Mouse (Mus musculus) left cerebral cortex, postnatal 10 days (tissue): ENCODE data around the gene Ang. TPM values are rescaled to one million over a fixed set of nuclear protein-coding genes. Genes with fewer than 3 reads are reported as not detected.

ENCODE experiments used
- DNase-seq, 2 experiments: peaks; one replicate each; pipeline ENCODE4 v3.0.0; 2021 to 2022; ENCODE audit warnings: low spot score in 2 of 2, mixed read lengths in 1 of 2; ENCODE audit errors: extremely low spot score in 1 of 2
- intact Hi-C: fragments of 180-260 bp; cut with DNase I; formaldehyde crosslinking; loops from one replicate; pipeline ENCODE4 v1.15.1; 2025
- total RNA-seq, 2 experiments: library from RNA; stranded (reverse); gene quantifications; 2 replicates each; pipeline ENCODE4 v1.2.3; 2021

Gene Ang
- 1 to 10 TPM; 2.5 to 3.7 TPM for total RNA-seq

GRCm38 (mm10) chr14:51090921-51091900 is at the start of gene Ang, which contains the start of gene Rnase4:
Gene Ang, plus strand, starts transcription at chr14:51091150.
Gene Rnase4, plus strand, starts transcription at chr14:51091077.
- intact Hi-C loops, result no loop called here
- DNase-seq, result peak in 1 of 2 experiments; percentile 76

GRCm38 (mm10) chr14:51041769-51042168 is 49.2 kb upstream of the Ang start, which contains the start of gene Rnase9:
Gene Rnase9, minus strand, starts transcription at chr14:51041869.
- DNase-seq, result no peak
- intact Hi-C loops, result no loop called here

- intact Hi-C loops, result no loop called here
- DNase-seq, result no peak
Measured at GRCm38 (mm10) chr14:51047846-51048245, 43.1 kb upstream of the Ang start.

GRCm38 (mm10) chr14:51050063-51050462 is 40.9 kb upstream of the Ang start, which contains the start of gene Rnase11:
Gene Rnase11, minus strand, starts transcription at chr14:51050163.
- intact Hi-C loops, result no loop called here

GRCm38 (mm10) chr14:51051941-51052340 is 39.0 kb upstream of the Ang start:
- DNase-seq, result no peak
- intact Hi-C loops, result no loop called here

More at GRCm38 (mm10) chr14:51050063-51050462, 40.9 kb upstream of the Ang start, which contains the start of gene Rnase11:
- no peak for DNase-seq

- DNase-seq, result no peak
- intact Hi-C loops, result no loop called here
Measured at GRCm38 (mm10) chr14:51053176-51053575, 37.8 kb upstream of the Ang start.

GRCm38 (mm10) chr14:51054243-51055237 is 36.4 kb upstream of the Ang start:
- intact Hi-C loops, result no loop called here
- DNase-seq, result no peak

- intact Hi-C loops, result no loop called here
- no peak for DNase-seq
Measured at GRCm38 (mm10) chr14:51057401-51057831, 33.5 kb upstream of the Ang start, which contains the start of gene Rnase12. Gene Rnase12, minus strand, starts transcription at chr14:51057661.

- no peak for DNase-seq
- intact Hi-C loops, result loop anchor here (10.0 kb wide), 1 partner anchor 86 kb away; no protein-coding TSS in a partner anchor
Measured at GRCm38 (mm10) chr14:51060761-51061160, 30.2 kb upstream of the Ang start.

GRCm38 (mm10) chr14:51068956-51069355 is 22.0 kb upstream of the Ang start:
- DNase-seq, result no peak
- intact Hi-C loops, result loop anchor here (5.0 to 10.0 kb wide), 2 partner anchors 94 to 137 kb away; partner anchors contain the start of genes Pip4p1 and Pnp

- DNase-seq, result peak in 1 of 2 experiments; percentile 50
- intact Hi-C loops, result loop anchor here (5.0 to 10.0 kb wide), 2 partner anchors 95 to 137 kb away; partner anchors contain the start of genes Pip4p1 and Pnp
Measured at GRCm38 (mm10) chr14:51069617-51070016, 21.3 kb upstream of the Ang start.

- intact Hi-C loops, result no loop called here
- DNase-seq, result no peak
Measured at GRCm38 (mm10) chr14:51074335-51074734, 16.6 kb upstream of the Ang start, which contains the start of gene Olfr750. Gene Olfr750, minus strand, starts transcription at chr14:51074435.

GRCm38 (mm10) chr14:51079180-51079579 is 11.8 kb upstream of the Ang start:
- no peak for DNase-seq
- intact Hi-C loops, result no loop called here

- intact Hi-C loops, result no loop called here
Measured at GRCm38 (mm10) chr14:51081035-51081434, 9.9 kb upstream of the Ang start.

GRCm38 (mm10) chr14:51082599-51083581 is 8.1 kb upstream of the Ang start:
- intact Hi-C loops, result no loop called here
- DNase-seq, result peak in 1 of 2 experiments; percentile 62

More at GRCm38 (mm10) chr14:51081035-51081434, 9.9 kb upstream of the Ang start:
- DNase-seq, result no peak

- intact Hi-C loops, result no loop called here
- no peak for DNase-seq
Measured at GRCm38 (mm10) chr14:51083805-51084204, 7.1 kb upstream of the Ang start.

- no peak for DNase-seq
- intact Hi-C loops, result loop anchor here (5.0 kb wide), 1 partner anchor 278 kb away; the partner anchor contains the start of genes Ccnb1ip1 and Parp2
Measured at GRCm38 (mm10) chr14:51085086-51085485, 5.9 kb upstream of the Ang start.
